Mouse (Mus musculus) gastrocnemius, postnatal 25 days (tissue): ENCODE results near the gene Ccdc86. TPM values are rescaled to one million over a fixed set of nuclear protein-coding genes. Genes with fewer than 3 reads are reported as not detected.

ENCODE experiments used
- DNase-seq: peaks from one replicate; pipeline ENCODE4 v3.0.0; 2022
- total RNA-seq, 2 experiments: library from RNA; stranded (reverse); gene quantifications; 1 replicate in 1 of 2; 2 replicates in 1 of 2; pipeline ENCODE4 v1.2.3; 2021

Ccdc86 gene
- total RNA-seq, 2 experiments from 2014 or later, result 10.5 to 15.5 TPM

- DNase-seq, result peak; percentile 73
Measured at GRCm38 (mm10) chr19:10952021-10952939, 3.2 kb upstream of the Ccdc86 start.

- DNase-seq, result no peak
Measured at GRCm38 (mm10) chr19:10949558-10949957, 492 bp upstream of the Ccdc86 start.

- no peak for DNase-seq
Measured at GRCm38 (mm10) chr19:10948416-10948815, 650 bp downstream of the Ccdc86 start.

GRCm38 (mm10) chr19:10947219-10947618 is 1.8 kb downstream of the Ccdc86 start:
- DNase-seq, result no peak

- DNase-seq, result no peak
Measured at GRCm38 (mm10) chr19:10946506-10946905, 2.6 kb downstream of the Ccdc86 start.

- DNase-seq, result no peak
Measured at GRCm38 (mm10) chr19:10943955-10944354, 5.1 kb downstream of the Ccdc86 start.

- no peak for DNase-seq
Measured at GRCm38 (mm10) chr19:10940801-10941457, 8.1 kb downstream of the Ccdc86 start.

GRCm38 (mm10) chr19:10940097-10940800 is 8.8 kb downstream of the Ccdc86 start:
- peak; percentile 35 for DNase-seq

- DNase-seq, result no peak
Measured at GRCm38 (mm10) chr19:10938771-10939170, 10.3 kb downstream of the Ccdc86 start.

GRCm38 (mm10) chr19:10937110-10937563 is 11.9 kb downstream of the Ccdc86 start, which contains the start of gene Ptgdr2:
TSS of gene Ptgdr2 (plus strand) at chr19:10937160.
- DNase-seq, result no peak

GRCm38 (mm10) chr19:10936077-10936476 is 13.0 kb downstream of the Ccdc86 start:
- no peak for DNase-seq

GRCm38 (mm10) chr19:10935029-10935428 is 14.0 kb downstream of the Ccdc86 start:
- DNase-seq, result no peak

- DNase-seq, result no peak
Measured at GRCm38 (mm10) chr19:10930641-10931040, 18.4 kb downstream of the Ccdc86 start.

- DNase-seq, result no peak
Measured at GRCm38 (mm10) chr19:10926666-10927065, 22.4 kb downstream of the Ccdc86 start.

GRCm38 (mm10) chr19:10926123-10926621 is 22.9 kb downstream of the Ccdc86 start:
- DNase-seq, result no peak

- DNase-seq, result no peak
Measured at GRCm38 (mm10) chr19:10924220-10924619, 24.8 kb downstream of the Ccdc86 start.

- DNase-seq, result no peak
Measured at GRCm38 (mm10) chr19:10921058-10921457, 28.0 kb downstream of the Ccdc86 start.

- DNase-seq, result no peak
Measured at GRCm38 (mm10) chr19:10920532-10920931, 28.5 kb downstream of the Ccdc86 start, which contains the start of gene Zp1. TSS of gene Zp1 (minus strand) at chr19:10920632.

GRCm38 (mm10) chr19:10918321-10918991 is 30.6 kb downstream of the Ccdc86 start:
- no peak for DNase-seq

- DNase-seq, result no peak
Measured at GRCm38 (mm10) chr19:10916506-10916905, 32.6 kb downstream of the Ccdc86 start.

- DNase-seq, result no peak
Measured at GRCm38 (mm10) chr19:10914870-10915269, 34.2 kb downstream of the Ccdc86 start.

GRCm38 (mm10) chr19:10914291-10914690 is 34.8 kb downstream of the Ccdc86 start:
- DNase-seq, result no peak
